Mouse (Mus musculus) midbrain, embryonic 10.5 days (tissue): ENCODE results near the gene Mut. TPM values are rescaled to one million over a fixed set of nuclear protein-coding genes. Genes with fewer than 3 reads are reported as not detected.

ENCODE experiments used
- DNase-seq: peaks from one replicate; pipeline ENCODE4 v3.0.0-alpha.2; 2017; ENCODE audit warnings: low spot score
- H3K27ac ChIP-seq: fragments of 300-500 bp; sonication (generic); replicated peaks from 2 replicates; pipeline ENCODE4 v1.5.1; 2016; ENCODE audit warnings: mild to moderate bottlenecking
- H3K27me3 ChIP-seq: fragments of 300-500 bp; sonication (generic); 2 replicates; pipeline ENCODE4 v1.6.1; 2016; ENCODE audit warnings: low read depth, mild to moderate bottlenecking; ENCODE audit not compliant: poor library complexity, severe bottlenecking
- H3K36me3 ChIP-seq: fragments of 300-500 bp; sonication (generic); 2 replicates; pipeline ENCODE4 v1.6.1; 2016; ENCODE audit warnings: mild to moderate bottlenecking, moderate library complexity
- H3K4me1 ChIP-seq: fragments of 300-500 bp; sonication (generic); 2 replicates; pipeline ENCODE4 v1.6.1; 2016
- H3K4me3 ChIP-seq: fragments of 300-500 bp; sonication (generic); 2 replicates; pipeline ENCODE4 v1.5.1; 2016; ENCODE audit warnings: mild to moderate bottlenecking, moderate library complexity
- H3K9me3 ChIP-seq: fragments of 300-500 bp; sonication (generic); replicated peaks from 2 replicates; pipeline ENCODE4 v1.6.1; 2016; ENCODE audit warnings: mild to moderate bottlenecking
- WGBS: fragments of 180-500 bp; shearing (Covaris S2); methylation state at CpG from one replicate; pipeline ENCODE4 v1.1.7; 2016; 5-methylcytosine and 5-hydroxymethylcytosine counted together
- polyA plus RNA-seq: library from polyadenylated mRNA; unstranded; fragments of >200 nt; fragmentation: Nextera tagmentation; extraction: Ambion mirVana; gene quantifications from 2 replicates; pipeline ENCODE4 v1.2.1, GENCODE M21; 2016

Mut gene
- polyA plus RNA-seq, 1 experiment from 2014 or later, result 27.6 TPM

GRCm38 (mm10) chr17:40977914-40978313 is 43.4 kb downstream of the Mut start:
- 80% methylated on average over 11 of the region's 11 CpGs for WGBS
- H3K36me3 ChIP-seq, result no peaks in the 10 kb centered on the region
- no peaks in the 10 kb centered on the region for H3K27me3 ChIP-seq
- no peaks in the 10 kb centered on the region for H3K4me1 ChIP-seq
- H3K9me3 ChIP-seq, result no peaks in the 10 kb centered on the region
- H3K27ac ChIP-seq, result no peak overlapping the region
- H3K4me3 ChIP-seq, result no peak overlapping the region
- no peak for DNase-seq

- Histone ChIP-seq H3K36me3 (no peaks in the 10 kb centered on the region), H3K4me3 (no peak overlapping the region), H3K27ac (no peak overlapping the region), H3K9me3 (no peaks in the 10 kb centered on the region), H3K27me3 (no peaks in the 10 kb centered on the region), H3K4me1 (no peaks in the 10 kb centered on the region)
- DNase-seq, result no peak
- WGBS, result 64% methylated on average over 3 of the region's 3 CpGs
Observed at GRCm38 (mm10) chr17:40992102-40992501, 57.6 kb downstream of the Mut start.

Other genes starting within 250 kb of the Mut start
- not detected in 2 replicates for gene Esp1, start 207.6 kb upstream of the Mut start, polyA plus RNA-seq
- gene Crisp2, start 127.7 kb upstream of the Mut start, polyA plus RNA-seq, result not detected in 2 replicates
- 5.6 and 5.9 TPM in 2 replicates for gene Rhag, start 123.6 kb upstream of the Mut start, polyA plus RNA-seq
- gene 9130008F23Rik, start 54.1 kb upstream of the Mut start, polyA plus RNA-seq, result 0.85 and 1.3 TPM in 2 replicates
- gene Glyatl3, start 20.3 kb upstream of the Mut start, polyA plus RNA-seq, result not detected in 2 replicates
- 38.6 and 44.6 TPM in 2 replicates for gene Cenpq, start 362 bp downstream of the Mut start, polyA plus RNA-seq